8 mouse cellular contexts compared by ENCODE assay signal in the genomic region with DNA sequence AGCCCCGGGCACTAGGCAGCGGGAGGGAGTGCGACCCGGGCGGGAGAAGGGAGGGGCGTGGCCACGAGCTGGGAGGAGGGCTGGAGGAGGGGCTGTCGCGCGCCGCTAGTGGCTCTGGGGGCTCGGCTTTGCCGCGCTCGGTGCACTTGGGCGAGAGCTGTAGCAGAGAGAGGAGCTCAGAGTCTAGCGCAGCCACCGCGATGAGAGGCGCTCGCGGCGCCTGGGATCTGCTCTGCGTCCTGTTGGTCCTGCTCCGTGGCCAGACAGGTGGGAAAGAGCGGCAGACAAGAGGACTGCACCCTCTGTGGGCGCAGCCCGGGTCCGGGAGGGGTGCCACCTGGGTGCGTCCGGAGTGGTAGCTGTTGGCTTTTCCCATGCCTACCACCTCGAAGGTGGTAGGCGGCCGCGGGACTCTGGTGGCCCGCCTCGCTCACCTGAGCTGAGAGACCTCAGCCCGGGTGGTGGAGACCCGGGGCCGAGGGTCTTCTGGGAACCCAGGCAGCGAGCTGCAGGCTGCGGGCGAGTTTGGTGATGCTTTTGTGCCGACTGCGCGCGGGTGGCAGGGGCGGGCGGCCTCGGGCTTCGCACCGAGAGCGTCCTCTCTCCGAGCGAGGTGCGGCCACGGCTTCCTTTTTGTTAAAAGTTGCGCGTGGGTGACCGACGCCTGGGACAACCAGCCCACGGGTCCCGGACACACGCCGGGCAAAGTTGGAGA. TPM values are rescaled to one million over a fixed set of nuclear protein-coding genes. Genes with fewer than 3 reads are reported as not detected.
DNase-seq lines count a peak whose midpoint lies in the region; ATAC-seq and TF ChIP-seq lines count a peak whose summit lies in the region.

A gene (plus strand): TSS at position 65 of the 715 bp plus-strand sequence.

- H3K4me1 ChIP-seq in hindbrain, embryonic 16.5 days (ENCODE audit: control insufficient read depth, insufficient read depth, low read depth, low read length), result peaks cover 11% of the 10 kb centered on the region

- H3K9ac ChIP-seq in hindbrain, embryonic 16.5 days (ENCODE audit: low read depth, low read length), result peak within 1 kb of the TSS; percentile 86

- intact Hi-C loops in gastrocnemius, adult 2 months (cut with DNase I), result loop anchor here (10.0 kb wide), 1 partner anchor 270 kb away; no protein-coding TSS in a partner anchor
- intact Hi-C loops in left cerebral cortex, adult 2 months (cut with DNase I), result loop anchor here (2.0 to 10.0 kb wide), 2 partner anchors 278 to 360 kb away; no protein-coding TSS in a partner anchor

- no peak for TF ChIP-seq CTCF in gastrocnemius, adult 2 months (IDR thresholded peaks at IDR 0.05)
- no peak for TF ChIP-seq CTCF in left cerebral cortex, adult 2 months (IDR thresholded peaks at IDR 0.05)

- no peaks in the 10 kb centered on the region for H3K27me3 ChIP-seq in hindbrain, embryonic 16.5 days (replicated peaks; ENCODE audit: control insufficient read depth, insufficient read depth, low read length)

- H3K9me3 ChIP-seq in hindbrain, embryonic 16.5 days (ENCODE audit: control insufficient read depth, low read length), result no peaks in the 10 kb centered on the region

- peak; percentile 96 for DNase-seq in ZHBTc4 (ENCODE audit: low read depth, low spot score)
- DNase-seq in cerebellum, postnatal 4 days (ENCODE audit: low spot score in 2 of 2), result peak; percentile 71 to 80
- DNase-seq in gastrocnemius, adult 2 months, result peak; percentile 59
- peak; percentile 54 to 62 for DNase-seq in left cerebral cortex, adult 2 months (ENCODE audit: extremely low spot score in 1 of 2, low spot score in 2 of 2)
- peak; percentile 82 to 88 for DNase-seq in lung, postnatal 4 days
- DNase-seq in right cerebral cortex, postnatal 10 days (ENCODE audit: low spot score in 2 of 2), result peak; percentile 84 to 85
- peak; percentile 71 for DNase-seq in urinary bladder, postnatal 14 days (ENCODE audit: low spot score)

- H3K4me2 ChIP-seq in hindbrain, embryonic 16.5 days (ENCODE audit: low read length), result peak within 1 kb of the TSS; percentile 88

- H3K27ac ChIP-seq in gastrocnemius, adult 2 months, result no peak within 1 kb of the TSS
- H3K27ac ChIP-seq in hindbrain, embryonic 16.5 days (ENCODE audit: low read depth, low read length), result peak within 1 kb of the TSS; percentile 86
- peak within 1 kb of the TSS; percentile 40; the same call in 1 of the 2 replicates for H3K27ac ChIP-seq in left cerebral cortex, adult 2 months

- under 1% methylated on average over 65 of the region's 65 CpGs for WGBS in hindbrain, embryonic 16.5 days

- peak within 1 kb of the TSS; percentile 75 for H3K4me3 ChIP-seq in gastrocnemius, adult 2 months
- H3K4me3 ChIP-seq in hindbrain, embryonic 16.5 days (ENCODE audit: low read length), result peak within 1 kb of the TSS; percentile 84
- peak within 1 kb of the TSS; percentile 65 for H3K4me3 ChIP-seq in left cerebral cortex, adult 2 months

- H3K36me3 ChIP-seq in hindbrain, embryonic 16.5 days (ENCODE audit: control insufficient read depth, insufficient read depth, low read length), result no peaks in the 10 kb centered on the region

- peak; percentile 94 for ATAC-seq in hindbrain, embryonic 16.5 days

RNA-seq across cellular contexts. Expression of the gene that starts here (rescaled TPM):
- 1 to 10 TPM in 1 of 2 experiments, under 1 TPM in 1; 0.64 to 1.5 TPM for total RNA-seq in gastrocnemius, adult 2 months (2021)
- polyA plus RNA-seq in hindbrain, embryonic 16.5 days (2015; fragmentation: Nextera tagmentation; extraction: Ambion mirVana), result 52.2 and 60.5 TPM in 2 replicates
- total RNA-seq in left cerebral cortex, adult 2 months (2021), result 10 to 100 TPM; 31.5 to 33.9 TPM

Comparison
In these comparisons a context has a peak if more than half of its experiments do, and no peak if none do; other contexts are left out.
1. RNA of the gene that starts here (total RNA-seq): 31.5 to 33.9 TPM in left cerebral cortex, adult 2 months; 0.64 to 1.5 TPM in gastrocnemius, adult 2 months; every median in the first group is over 10 times any median in the second.
2. Peak in every context shown above with its lines, with median percentiles within 50 percentile points of each other: DNase-seq and H3K4me3 ChIP-seq.